In the genomic region with DNA sequence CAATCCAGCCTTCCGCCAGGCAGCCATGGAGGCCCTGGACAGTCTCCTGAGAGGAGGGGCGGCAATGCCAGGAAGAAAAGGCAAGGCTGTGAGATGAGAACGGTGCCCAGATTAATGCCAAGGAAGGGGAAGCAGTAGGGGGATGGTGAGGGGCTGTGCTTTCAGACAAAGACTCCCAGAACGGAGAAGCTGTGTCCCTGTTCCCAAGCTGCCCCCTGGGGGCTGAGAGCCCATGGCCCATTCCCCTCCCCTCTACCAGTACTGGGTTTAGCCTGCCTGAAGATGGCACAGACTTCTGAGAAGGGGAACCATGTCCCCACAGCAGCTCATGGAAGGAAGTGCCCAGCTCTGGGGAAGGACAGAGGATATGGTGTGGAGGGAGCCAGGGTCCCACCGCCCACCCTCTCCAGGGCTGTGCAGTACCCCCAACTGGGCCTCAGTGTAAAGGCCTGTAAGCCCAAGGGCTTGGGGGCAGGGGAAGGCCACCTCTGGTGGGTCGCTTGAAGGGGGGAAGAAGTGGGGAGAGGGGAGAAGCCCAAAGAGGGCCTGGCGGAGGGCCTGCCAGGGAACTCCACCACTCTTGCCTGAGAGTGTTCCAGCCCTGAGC, we compare ENCODE assay signal across 9 mouse cellular contexts. TPM values are rescaled to one million over a fixed set of nuclear protein-coding genes. Genes with fewer than 3 reads are reported as not detected.
DNase-seq lines count a peak whose midpoint lies in the region; ATAC-seq lines count a peak whose summit lies in the region.
"Had no signal": no experiment of that assay in that cellular context is flagged by ENCODE, and none has a peak within 500 bp of the region (broad histone marks: within the 10 kb centered on the region; RNA-seq: fewer than 3 reads in every experiment).

No protein-coding gene starts in this region.

- peaks cover 90% of the 10 kb centered on the region for H3K36me3 ChIP-seq in kidney, embryonic 14.5 days (ENCODE audit: control insufficient read depth, insufficient read depth, low read length)
- peaks cover 81% of the 10 kb centered on the region for H3K36me3 ChIP-seq in embryonic facial prominence, embryonic 15.5 days
- H3K36me3 ChIP-seq in hindbrain, embryonic 15.5 days, result peaks cover 46% of the 10 kb centered on the region
- H3K36me3 ChIP-seq in neural tube, embryonic 14.5 days (ENCODE audit: control insufficient read depth, insufficient read depth, low read length), result peaks cover 68% of the 10 kb centered on the region

- no peaks in the 10 kb centered on the region for H3K9me3 ChIP-seq in kidney, embryonic 14.5 days (ENCODE audit: control insufficient read depth, low read length)
- no peaks in the 10 kb centered on the region for H3K9me3 ChIP-seq in embryonic facial prominence, embryonic 15.5 days (replicated peaks)
- no peaks in the 10 kb centered on the region for H3K9me3 ChIP-seq in hindbrain, embryonic 15.5 days
- no peaks in the 10 kb centered on the region for H3K9me3 ChIP-seq in neural tube, embryonic 14.5 days (ENCODE audit: control insufficient read depth, low read length)

- ATAC-seq in kidney, embryonic 14.5 days (ENCODE audit: low FRiP score, low TSS enrichment), result no peak
- no peak for ATAC-seq in embryonic facial prominence, embryonic 15.5 days (ENCODE audit: insufficient number of reproducible peaks, low FRiP score, low TSS enrichment, low read depth)
- ATAC-seq in hindbrain, embryonic 15.5 days (ENCODE audit: low FRiP score, low read depth), result peak; percentile 52
- ATAC-seq in neural tube, embryonic 14.5 days (ENCODE audit: low read depth), result peak; percentile 13; the same call in 1 of the 2 replicates
- ATAC-seq: intestine, embryonic 16.5 days; Patski had no signal

- no peak overlapping the region; the same call in 1 of the 2 replicates for H3K9ac ChIP-seq in kidney, embryonic 14.5 days (ENCODE audit: low read depth, low read length)
- H3K9ac ChIP-seq in embryonic facial prominence, embryonic 15.5 days, result no peak overlapping the region
- H3K9ac ChIP-seq in hindbrain, embryonic 15.5 days, result no peak overlapping the region
- peak overlapping the region; percentile 28 for H3K9ac ChIP-seq in neural tube, embryonic 14.5 days (replicated peaks; ENCODE audit: low read depth, low read length)

- H3K4me3 ChIP-seq in kidney, embryonic 14.5 days (ENCODE audit: low read length), result no peak overlapping the region
- H3K4me3 ChIP-seq in embryonic facial prominence, embryonic 15.5 days (replicated peaks), result no peak overlapping the region
- no peak overlapping the region for H3K4me3 ChIP-seq in hindbrain, embryonic 15.5 days
- no peak overlapping the region for H3K4me3 ChIP-seq in neural tube, embryonic 14.5 days (ENCODE audit: low read depth, low read length)

- 59% methylated on average over 7 of the region's 7 CpGs for whole genome bisulfite sequencing in kidney, embryonic 14.5 days
- 48% methylated on average over 7 of the region's 7 CpGs for WGBS in embryonic facial prominence, embryonic 15.5 days
- 29% methylated on average over 7 of the region's 7 CpGs for WGBS in hindbrain, embryonic 15.5 days
- WGBS in neural tube, embryonic 14.5 days, result 26% methylated on average over 7 of the region's 7 CpGs

- peak overlapping the region; percentile 24; the same call in 1 of the 2 replicates for H3K27ac ChIP-seq in kidney, embryonic 14.5 days (ENCODE audit: low read depth, low read length)
- peak overlapping the region; percentile 74 for H3K27ac ChIP-seq in embryonic facial prominence, embryonic 15.5 days (replicated peaks)
- H3K27ac ChIP-seq in hindbrain, embryonic 15.5 days (replicated peaks), result peak overlapping the region; percentile 76
- peak overlapping the region; percentile 67 for H3K27ac ChIP-seq in neural tube, embryonic 14.5 days (ENCODE audit: low read depth, low read length)

- no peak overlapping the region for H3K4me2 ChIP-seq in kidney, embryonic 14.5 days (replicated peaks; ENCODE audit: low read depth, low read length)
- no peak overlapping the region for H3K4me2 ChIP-seq in embryonic facial prominence, embryonic 15.5 days (replicated peaks)
- no peak overlapping the region for H3K4me2 ChIP-seq in hindbrain, embryonic 15.5 days
- H3K4me2 ChIP-seq in neural tube, embryonic 14.5 days (ENCODE audit: low read depth, low read length), result no peak overlapping the region

- H3K4me1 ChIP-seq in kidney, embryonic 14.5 days (ENCODE audit: control insufficient read depth, insufficient read depth, low read length), result peaks cover 14% of the 10 kb centered on the region; the same call in 1 of the 2 replicates
- peaks cover 48% of the 10 kb centered on the region for H3K4me1 ChIP-seq in embryonic facial prominence, embryonic 15.5 days
- H3K4me1 ChIP-seq in hindbrain, embryonic 15.5 days (replicated peaks), result peaks cover 62% of the 10 kb centered on the region
- H3K4me1 ChIP-seq in neural tube, embryonic 14.5 days (ENCODE audit: control insufficient read depth, insufficient read depth, low read length), result peaks cover 30% of the 10 kb centered on the region

- H3K27me3 ChIP-seq in kidney, embryonic 14.5 days (ENCODE audit: control insufficient read depth, insufficient read depth, low read length), result no peaks in the 10 kb centered on the region
- H3K27me3 ChIP-seq in embryonic facial prominence, embryonic 15.5 days, result no peaks in the 10 kb centered on the region
- H3K27me3 ChIP-seq in hindbrain, embryonic 15.5 days, result no peaks in the 10 kb centered on the region
- no peaks in the 10 kb centered on the region for H3K27me3 ChIP-seq in neural tube, embryonic 14.5 days (ENCODE audit: control insufficient read depth, insufficient read depth, low read length)
- H3K27me3 ChIP-seq: Patski had no signal

- DNase-seq in kidney, adult 11 months, result no peak
- DNase-seq in layer of hippocampus, postnatal 36 days, result no peak
- no peak for DNase-seq in layer of hippocampus, adult 9-11 months

RNA-seq across cellular contexts. Expression of gene Rcor2, which starts 9.0 kb away (rescaled TPM):
- 9.8 and 16.0 TPM in 2 replicates for polyA plus RNA-seq in kidney, embryonic 14.5 days (2014; fragmentation: Nextera tagmentation; extraction: Ambion mirVana)
- polyA plus RNA-seq in embryonic facial prominence, embryonic 15.5 days (2015; fragmentation: Nextera tagmentation; extraction: Ambion mirVana), result 20.3 and 22.9 TPM in 2 replicates
- 24.0 and 32.1 TPM in 2 replicates for polyA plus RNA-seq in hindbrain, embryonic 15.5 days (2015; fragmentation: Nextera tagmentation; extraction: Ambion mirVana)
- polyA plus RNA-seq in neural tube, embryonic 14.5 days (2014; fragmentation: Nextera tagmentation; extraction: Ambion mirVana), result 8.4 and 10.8 TPM in 2 replicates
- total RNA-seq in layer of hippocampus, postnatal 36 days (2021), result 10 to 100 TPM; 17.5 to 18.7 TPM

RNA-seq across cellular contexts. Expression of gene Naa40, which starts 35.2 kb away (rescaled TPM):
- 57.8 and 90.7 TPM in 2 replicates for polyA plus RNA-seq in kidney, embryonic 14.5 days (2014; fragmentation: Nextera tagmentation; extraction: Ambion mirVana)
- polyA plus RNA-seq in embryonic facial prominence, embryonic 15.5 days (2015; fragmentation: Nextera tagmentation; extraction: Ambion mirVana), result 49.8 and 55.4 TPM in 2 replicates
- 62.2 and 66.2 TPM in 2 replicates for polyA plus RNA-seq in hindbrain, embryonic 15.5 days (2015; fragmentation: Nextera tagmentation; extraction: Ambion mirVana)
- 68.7 and 71.3 TPM in 2 replicates for polyA plus RNA-seq in neural tube, embryonic 14.5 days (2014; fragmentation: Nextera tagmentation; extraction: Ambion mirVana)
- 10 to 100 TPM; 31.6 to 38.6 TPM for total RNA-seq in layer of hippocampus, postnatal 36 days (2021)

RNA-seq across cellular contexts. Expression of gene Cox8a, which starts 58.7 kb away (rescaled TPM):
- polyA plus RNA-seq in kidney, embryonic 14.5 days (2014; fragmentation: Nextera tagmentation; extraction: Ambion mirVana), result 1,171 and 1,487 TPM in 2 replicates
- 822 and 870 TPM in 2 replicates for polyA plus RNA-seq in embryonic facial prominence, embryonic 15.5 days (2015; fragmentation: Nextera tagmentation; extraction: Ambion mirVana)
- polyA plus RNA-seq in hindbrain, embryonic 15.5 days (2015; fragmentation: Nextera tagmentation; extraction: Ambion mirVana), result 1,050 and 1,125 TPM in 2 replicates
- 1,130 and 1,330 TPM in 2 replicates for polyA plus RNA-seq in neural tube, embryonic 14.5 days (2014; fragmentation: Nextera tagmentation; extraction: Ambion mirVana)
- total RNA-seq in layer of hippocampus, postnatal 36 days (2021), result 1,000 to 10,000 TPM; 1,005 to 1,018 TPM

Comparison
In these comparisons a context has a peak if more than half of its experiments do, and no peak if none do; other contexts are left out.
1. ATAC-seq: peak in hindbrain, embryonic 15.5 days (single experiment) and neural tube, embryonic 14.5 days (single experiment); none in kidney, embryonic 14.5 days (single experiment) and embryonic facial prominence, embryonic 15.5 days (single experiment).
2. H3K27ac ChIP-seq: peak in every context shown above with its lines; median percentile 76 in hindbrain, embryonic 15.5 days; 74 in embryonic facial prominence, embryonic 15.5 days; 67 in neural tube, embryonic 14.5 days; 24 in kidney, embryonic 14.5 days.